Mouse (Mus musculus) lung, postnatal 0 days (tissue): ENCODE measurements at regions not wholly inside any gene's neighbourhood (a gene's known extent, or its start where the extent isn't known, plus 50 kb on each side); places are given as distances from the start of the nearest gene placed in this dataset.

ENCODE experiments used
- CTCF ChIP-seq: IDR thresholded peaks from 2 replicates; pipeline ENCODE4 v1.5.1; 2016; ENCODE audit warnings: antibody characterized with exemption, mild to moderate bottlenecking
- EP300 ChIP-seq: IDR thresholded peaks from 2 replicates; pipeline ENCODE4 v1.6.1; 2016; ENCODE audit warnings: antibody characterized with exemption, mild to moderate bottlenecking, control low read depth

DNA sequence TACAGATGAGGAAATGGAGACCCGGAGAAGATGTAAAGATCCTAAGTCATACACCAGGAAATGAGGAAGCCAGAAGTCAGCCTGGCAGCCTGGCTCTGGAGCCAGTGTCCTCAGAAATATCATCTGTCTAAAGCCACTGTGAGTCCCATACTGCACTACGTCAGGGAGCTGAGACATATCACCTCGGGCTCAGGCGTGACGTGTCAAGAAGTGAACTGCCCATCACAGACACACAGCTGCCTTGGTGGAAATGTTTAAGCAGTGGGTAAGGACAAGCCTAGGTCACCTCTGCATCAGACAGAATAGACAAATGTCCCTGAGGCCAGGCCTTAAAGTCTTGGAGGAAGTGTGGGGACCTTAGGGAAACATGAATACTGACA, 88.0 kb upstream of the Zmiz1 start:
- TF ChIP-seq EP300 (no peak), CTCF (no peak)
